Mouse (Mus musculus): ENCODE results near the gene Fbxo5. TPM values are rescaled to one million over a fixed set of nuclear protein-coding genes. Genes with fewer than 3 reads are reported as not detected.

Fbxo5 gene
- polyA plus RNA-seq, 1 experiment = 6.3 TPM

DNA sequence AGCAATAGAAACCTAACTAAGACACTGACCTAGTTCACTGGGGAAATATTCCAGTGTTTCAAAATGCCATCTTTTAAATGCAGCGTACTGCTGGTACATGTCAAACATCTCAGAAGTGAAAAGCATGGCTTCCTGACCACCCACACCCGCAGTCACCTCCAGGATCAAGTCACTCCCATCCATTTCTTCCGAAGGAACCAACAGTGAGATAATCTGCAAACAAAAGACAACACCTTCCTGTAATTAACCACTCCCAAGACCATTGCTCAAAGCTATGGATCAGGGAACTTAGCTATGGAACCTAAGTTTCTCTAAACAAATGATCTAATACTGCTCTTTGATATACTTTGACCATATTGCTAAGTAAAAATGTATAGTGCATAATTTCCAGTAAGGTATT is 13.4 kb upstream of the Fbxo5 start:
- no peak overlapping the region for H3K4me2 ChIP-seq (ENCODE audit: low read depth)
- H3K27me3 ChIP-seq (ENCODE audit: control insufficient read depth, insufficient read depth, insufficient read length) = no peaks in the 10 kb centered on the region
- TF ChIP-seq E2F4 (IDR thresholded peaks at IDR 0.05; ENCODE audit: insufficient read depth) (no peak), POLR2AphosphoS2 (IDR thresholded peaks at IDR 0.05; ENCODE audit: insufficient read length, low read depth) (no peak), MYOG (IDR thresholded peaks at IDR 0.05; ENCODE audit: control insufficient read depth in 1 of 3, insufficient read depth in 1 of 3, insufficient read length in 2 of 3, low read depth in 2 of 3) (no peak), REST (IDR thresholded peaks at IDR 0.05; ENCODE audit: insufficient read depth, insufficient read length) (no peak), MAX (IDR thresholded peaks at IDR 0.05; ENCODE audit: low read depth) (no peak), USF1 (IDR thresholded peaks at IDR 0.05; ENCODE audit: low read depth) (no peak), MYOD1 (IDR thresholded peaks at IDR 0.05; ENCODE audit: control insufficient read depth in 1 of 3, insufficient read length in 2 of 3, low read depth in 2 of 3) (no peak), POLR2A (IDR thresholded peaks at IDR 0.05; ENCODE audit: insufficient read length, low read depth) (no peak), SRF (IDR thresholded peaks at IDR 0.05; ENCODE audit: control insufficient read depth, insufficient read length, low read depth) (no peak), CEBPB (IDR thresholded peaks at IDR 0.05; ENCODE audit: insufficient read depth, poor library complexity, severe bottlenecking) (no peak), TCF3 (IDR thresholded peaks at IDR 0.05; ENCODE audit: insufficient read length, low read depth) (no peak), TCF12 (IDR thresholded peaks at IDR 0.05; ENCODE audit: insufficient read depth, poor library complexity, severe bottlenecking) (no peak)
- H3K36me3 ChIP-seq (ENCODE audit: control insufficient read depth, insufficient read depth) = peaks cover 52% of the 10 kb centered on the region
- no peak overlapping the region for H3K4me3 ChIP-seq
- H3K79me2 ChIP-seq (ENCODE audit: control insufficient read depth, insufficient read depth) = peaks cover 31% of the 10 kb centered on the region
- H3ac ChIP-seq (ENCODE audit: control insufficient read depth, insufficient read length) = no peak overlapping the region

DNA sequence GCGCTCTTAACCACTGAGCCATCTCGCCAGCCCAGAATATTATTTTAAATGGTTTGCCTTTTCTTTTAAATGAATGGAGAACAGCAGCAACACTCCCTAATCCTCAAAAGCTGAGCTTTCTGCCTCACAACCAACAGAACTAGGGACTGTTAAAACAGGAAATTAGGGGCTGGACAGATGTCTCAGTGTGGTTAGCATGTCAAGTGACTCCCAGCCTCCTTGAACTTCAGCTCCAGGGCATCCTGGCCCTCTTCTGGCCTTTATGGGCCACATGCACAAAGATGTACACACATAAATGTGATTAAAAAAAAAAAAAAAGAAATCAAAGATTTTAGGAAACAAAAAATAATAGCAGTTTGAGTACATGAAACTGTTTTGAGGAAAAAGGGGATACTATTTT is 10.6 kb upstream of the Fbxo5 start:
- no peak overlapping the region for H3K4me3 ChIP-seq
- no peak overlapping the region for H3K4me2 ChIP-seq (ENCODE audit: low read depth)
- no peak for TF ChIP-seq USF1 (IDR thresholded peaks at IDR 0.05; ENCODE audit: low read depth)
- no peak overlapping the region for H3ac ChIP-seq (ENCODE audit: control insufficient read depth, insufficient read length)
- H3K27me3 ChIP-seq (ENCODE audit: control insufficient read depth, insufficient read depth, insufficient read length) = no peaks in the 10 kb centered on the region
- peaks cover 6% of the 10 kb centered on the region for H3K79me2 ChIP-seq (ENCODE audit: control insufficient read depth, insufficient read depth)
- H3K36me3 ChIP-seq (ENCODE audit: control insufficient read depth, insufficient read depth) = peaks cover 71% of the 10 kb centered on the region

DNA sequence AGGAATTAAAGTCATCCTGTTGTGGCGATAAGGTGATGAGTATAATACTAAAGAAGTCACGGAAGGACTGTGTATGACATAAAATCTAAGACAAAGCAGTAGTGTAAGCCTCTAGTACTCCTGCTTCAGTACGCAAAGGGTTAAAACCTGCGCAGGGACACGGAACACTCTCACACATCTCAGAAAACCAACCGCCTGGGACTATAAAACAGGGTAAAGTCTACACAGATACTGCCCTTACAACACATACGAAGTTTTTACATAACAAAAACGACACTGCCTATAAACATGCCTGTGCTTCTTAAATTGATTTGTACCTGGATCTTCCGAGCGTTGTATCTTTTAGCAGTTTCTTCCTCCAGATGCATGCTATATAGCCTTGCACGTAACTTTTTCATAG is 8.3 kb upstream of the Fbxo5 start:
- H3K4me3 ChIP-seq = no peak overlapping the region
- TF ChIP-seq E2F4 (IDR thresholded peaks at IDR 0.05; ENCODE audit: insufficient read depth) (no peak), TCF3 (IDR thresholded peaks at IDR 0.05; ENCODE audit: insufficient read length, low read depth) (no peak), MYOG (IDR thresholded peaks at IDR 0.05; ENCODE audit: control insufficient read depth in 1 of 3, insufficient read depth in 1 of 3, insufficient read length in 2 of 3, low read depth in 2 of 3) (no peak)
- no peak overlapping the region for H3ac ChIP-seq (ENCODE audit: control insufficient read depth, insufficient read length)
- H3K4me2 ChIP-seq (ENCODE audit: low read depth) = no peak overlapping the region
- H3K27me3 ChIP-seq (ENCODE audit: control insufficient read depth, insufficient read depth, insufficient read length) = no peaks in the 10 kb centered on the region
- H3K36me3 ChIP-seq (ENCODE audit: control insufficient read depth, insufficient read depth) = peaks cover 54% of the 10 kb centered on the region
- no peaks in the 10 kb centered on the region for H3K79me2 ChIP-seq (ENCODE audit: control insufficient read depth, insufficient read depth)

DNA sequence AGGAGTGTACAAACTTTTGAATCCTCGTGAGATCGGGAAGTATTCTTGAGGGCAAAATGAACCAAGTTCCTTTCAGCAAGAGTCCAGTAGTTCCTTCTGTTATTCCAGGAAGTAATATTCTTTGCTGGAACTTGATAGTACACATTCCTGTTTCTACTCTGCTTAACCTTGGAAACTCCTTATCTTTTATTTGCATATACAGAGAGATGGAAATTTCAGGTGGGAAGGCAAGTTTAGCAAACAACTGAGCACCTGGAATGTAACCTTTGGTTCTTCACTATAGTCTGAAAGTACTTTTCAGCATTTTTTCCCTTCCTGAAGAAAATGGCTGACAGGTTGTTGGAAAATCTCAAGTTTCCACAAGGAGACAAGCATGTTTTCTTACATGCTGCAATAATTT is 2.3 kb upstream of the Fbxo5 start:
- H3K27me3 ChIP-seq (ENCODE audit: control insufficient read depth, insufficient read depth, insufficient read length) = no peaks in the 10 kb centered on the region
- H3K4me2 ChIP-seq (ENCODE audit: low read depth) = no peak overlapping the region
- peaks cover 8% of the 10 kb centered on the region for H3K36me3 ChIP-seq (ENCODE audit: control insufficient read depth, insufficient read depth)
- no peak overlapping the region for H3ac ChIP-seq (ENCODE audit: control insufficient read depth, insufficient read length)
- peaks cover 22% of the 10 kb centered on the region for H3K79me2 ChIP-seq (ENCODE audit: control insufficient read depth, insufficient read depth)
- H3K4me3 ChIP-seq = no peak overlapping the region
- TF ChIP-seq E2F4 (IDR thresholded peaks at IDR 0.05; ENCODE audit: insufficient read depth) = no peak
- TF ChIP-seq MYOD1 (IDR thresholded peaks at IDR 0.05; ENCODE audit: control insufficient read depth in 1 of 3, insufficient read length in 2 of 3, low read depth in 2 of 3) = no peak
- TF ChIP-seq MYOG (IDR thresholded peaks at IDR 0.05; ENCODE audit: control insufficient read depth in 1 of 3, insufficient read depth in 1 of 3, insufficient read length in 2 of 3, low read depth in 2 of 3) = no peak
- no peak for TF ChIP-seq TCF3 (IDR thresholded peaks at IDR 0.05; ENCODE audit: insufficient read length, low read depth)
- no peak for TF ChIP-seq SRF (IDR thresholded peaks at IDR 0.05; ENCODE audit: control insufficient read depth, insufficient read length, low read depth)
- no peak for TF ChIP-seq TCF12 (IDR thresholded peaks at IDR 0.05; ENCODE audit: insufficient read depth, poor library complexity, severe bottlenecking)
- TF ChIP-seq POLR2A (IDR thresholded peaks at IDR 0.05; ENCODE audit: insufficient read length, low read depth) = no peak
- no peak for TF ChIP-seq CEBPB (IDR thresholded peaks at IDR 0.05; ENCODE audit: insufficient read depth, poor library complexity, severe bottlenecking)
- TF ChIP-seq REST (IDR thresholded peaks at IDR 0.05; ENCODE audit: insufficient read depth, insufficient read length) = no peak
- TF ChIP-seq USF1 (IDR thresholded peaks at IDR 0.05; ENCODE audit: low read depth) = no peak
- TF ChIP-seq MAX (IDR thresholded peaks at IDR 0.05; ENCODE audit: low read depth) = no peak
- no peak for TF ChIP-seq POLR2AphosphoS2 (IDR thresholded peaks at IDR 0.05; ENCODE audit: insufficient read length, low read depth)

DNA sequence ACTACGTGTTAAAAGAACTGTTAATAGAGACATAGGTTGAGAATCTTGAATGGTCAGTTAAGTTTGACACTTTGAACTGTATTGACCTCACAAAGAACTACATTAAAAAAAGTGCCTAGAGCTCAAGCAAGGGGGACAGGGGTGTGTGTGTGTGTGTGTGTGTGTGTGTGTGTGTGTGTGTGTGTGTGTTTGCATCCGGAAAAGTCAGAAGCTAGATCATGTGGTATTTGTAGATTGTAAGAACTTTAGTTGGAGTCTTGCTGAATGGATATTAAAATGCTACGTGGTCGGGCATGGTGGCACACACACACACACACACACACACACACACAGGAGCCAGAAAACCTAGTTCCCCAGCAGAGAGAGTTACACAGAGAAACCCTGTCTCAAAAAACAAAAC is 1.6 kb upstream of the Fbxo5 start:
- Histone ChIP-seq H3K36me3 (ENCODE audit: control insufficient read depth, insufficient read depth) (peaks cover 4% of the 10 kb centered on the region), H3K27me3 (ENCODE audit: control insufficient read depth, insufficient read depth, insufficient read length) (no peaks in the 10 kb centered on the region), H3K79me2 (ENCODE audit: control insufficient read depth, insufficient read depth) (peaks cover 29% of the 10 kb centered on the region), H3ac (ENCODE audit: control insufficient read depth, insufficient read length) (no peak overlapping the region), H3K4me3 (peak overlapping the region; percentile 69), H3K4me2 (ENCODE audit: low read depth) (no peak overlapping the region)
- no peak for TF ChIP-seq REST (IDR thresholded peaks at IDR 0.05; ENCODE audit: insufficient read depth, insufficient read length)
- no peak for TF ChIP-seq USF1 (IDR thresholded peaks at IDR 0.05; ENCODE audit: low read depth)
- no peak for TF ChIP-seq POLR2A (IDR thresholded peaks at IDR 0.05; ENCODE audit: insufficient read length, low read depth)
- TF ChIP-seq TCF3 (IDR thresholded peaks at IDR 0.05; ENCODE audit: insufficient read length, low read depth) = no peak
- no peak for TF ChIP-seq SRF (IDR thresholded peaks at IDR 0.05; ENCODE audit: control insufficient read depth, insufficient read length, low read depth)
- no peak for TF ChIP-seq MAX (IDR thresholded peaks at IDR 0.05; ENCODE audit: low read depth)
- no peak for TF ChIP-seq E2F4 (IDR thresholded peaks at IDR 0.05; ENCODE audit: insufficient read depth)
- no peak for TF ChIP-seq TCF12 (IDR thresholded peaks at IDR 0.05; ENCODE audit: insufficient read depth, poor library complexity, severe bottlenecking)
- no peak for TF ChIP-seq MYOG (IDR thresholded peaks at IDR 0.05; ENCODE audit: control insufficient read depth in 1 of 3, insufficient read depth in 1 of 3, insufficient read length in 2 of 3, low read depth in 2 of 3)
- TF ChIP-seq POLR2AphosphoS2 (IDR thresholded peaks at IDR 0.05; ENCODE audit: insufficient read length, low read depth) = no peak
- TF ChIP-seq CEBPB (IDR thresholded peaks at IDR 0.05; ENCODE audit: insufficient read depth, poor library complexity, severe bottlenecking) = no peak
- TF ChIP-seq MYOD1 (IDR thresholded peaks at IDR 0.05; ENCODE audit: control insufficient read depth in 1 of 3, insufficient read length in 2 of 3, low read depth in 2 of 3) = no peak
